Mouse (Mus musculus) mouse trophoblast stem cell (cell line): ENCODE results near the gene Slc4a3.

ENCODE experiments used
- in situ Hi-C, 2 experiments: fragments of 300-500 bp; cut with MseI, MboI; formaldehyde crosslinking; loops; 2 replicates in 1 of 2; 3 replicates in 1 of 2; pipeline ENCODE4 v1.15.1; 2025

Gene Slc4a3

DNA sequence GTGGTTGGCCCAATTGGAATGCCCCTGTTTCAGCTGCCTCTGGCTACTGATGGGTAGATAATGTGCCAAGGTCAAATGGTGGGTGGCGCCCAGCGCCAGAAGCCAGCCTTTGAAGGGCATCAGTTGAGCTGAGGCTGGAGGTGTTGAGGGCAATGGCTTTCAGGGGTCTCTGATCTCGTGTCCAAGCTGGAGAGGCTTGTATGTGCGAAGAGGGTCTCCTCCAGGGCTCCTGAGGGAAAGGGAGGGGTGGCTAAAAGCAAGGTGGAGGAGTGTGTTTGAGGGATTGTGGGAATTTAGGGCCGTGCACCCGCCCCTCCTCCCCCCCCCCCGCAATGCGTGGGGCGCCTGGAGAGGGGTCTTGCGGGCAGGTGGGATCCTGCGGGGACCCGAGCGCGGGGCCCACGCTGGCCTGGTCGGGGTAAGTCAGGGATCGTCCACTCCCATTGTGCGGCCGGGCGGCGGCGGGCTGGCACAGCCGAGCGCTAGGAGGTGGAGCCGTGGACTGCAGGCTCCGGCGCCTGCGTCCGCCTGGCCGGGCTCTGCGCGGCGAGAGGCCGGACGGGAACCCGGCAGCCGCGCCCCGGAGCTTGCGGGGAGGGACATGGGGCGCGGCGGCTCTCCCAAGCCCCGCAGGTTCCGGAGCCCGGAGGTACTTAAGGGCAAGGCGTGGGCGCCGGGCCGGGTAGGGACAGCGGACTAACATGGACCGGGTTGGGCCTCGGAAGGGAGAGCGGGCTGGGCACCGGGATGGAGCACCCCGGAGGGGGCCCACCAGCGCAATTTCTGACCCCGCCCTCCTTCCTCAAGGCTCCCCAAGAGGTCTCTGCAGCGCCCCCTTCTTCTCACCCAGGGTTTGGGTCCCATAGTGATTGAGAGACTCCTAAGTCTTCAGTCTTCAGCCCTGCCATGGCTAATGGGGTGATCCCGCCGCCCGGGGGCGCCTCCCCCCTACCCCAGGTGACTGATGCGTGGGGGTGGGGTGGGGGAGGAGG, at the start of gene Slc4a3:
TSS of gene Slc4a3 (plus strand) at position 302 of the 992 bp plus-strand sequence.
- in situ Hi-C loops, result no loop called here

DNA sequence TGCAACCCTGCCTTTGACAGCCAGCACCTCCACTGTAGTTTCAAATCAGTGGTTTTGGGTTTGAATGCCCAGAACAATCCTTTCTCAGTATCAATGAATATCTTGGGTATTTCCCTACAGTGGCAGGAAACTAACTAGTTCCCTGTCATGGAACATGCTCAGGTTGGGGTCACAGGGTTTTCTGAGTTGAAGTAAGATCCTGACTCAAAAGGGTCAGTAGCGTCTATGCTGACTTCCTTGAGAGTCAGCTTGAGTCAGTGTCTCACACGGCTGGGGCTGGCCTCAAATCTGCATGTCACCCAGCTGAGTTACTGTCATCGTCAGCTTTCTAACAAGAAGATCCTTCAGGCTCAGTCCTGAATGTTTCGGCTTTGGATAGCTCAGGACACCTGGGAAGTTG, 47.2 kb upstream of the Slc4a3 start:
- in situ Hi-C loops, result loop anchor here in 1 of 2 experiments (10.0 kb wide), 1 partner anchor 56 kb away; no protein-coding TSS in a partner anchor

DNA sequence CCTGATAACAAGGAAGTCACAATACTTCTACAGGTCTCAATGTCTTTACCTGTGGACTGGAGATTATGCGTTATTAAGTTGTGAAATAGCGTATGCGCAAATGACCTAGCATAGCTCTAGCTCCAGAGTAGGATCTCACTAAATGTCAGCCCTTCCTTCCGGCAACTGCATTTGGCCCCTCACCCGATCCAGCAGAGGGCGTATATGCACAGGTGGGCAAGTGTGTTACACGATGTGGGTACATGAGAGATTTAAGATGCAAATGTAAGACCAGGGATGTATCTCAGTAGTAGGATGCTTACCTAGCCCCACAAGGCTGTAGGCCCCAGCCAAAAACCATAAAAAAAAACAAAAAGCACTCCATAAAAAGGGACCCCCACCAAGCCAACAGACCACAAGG, 46.6 kb upstream of the Slc4a3 start:
- in situ Hi-C loops, result loop anchor here in 1 of 2 experiments (10.0 kb wide), 1 partner anchor 55 kb away; no protein-coding TSS in a partner anchor

DNA sequence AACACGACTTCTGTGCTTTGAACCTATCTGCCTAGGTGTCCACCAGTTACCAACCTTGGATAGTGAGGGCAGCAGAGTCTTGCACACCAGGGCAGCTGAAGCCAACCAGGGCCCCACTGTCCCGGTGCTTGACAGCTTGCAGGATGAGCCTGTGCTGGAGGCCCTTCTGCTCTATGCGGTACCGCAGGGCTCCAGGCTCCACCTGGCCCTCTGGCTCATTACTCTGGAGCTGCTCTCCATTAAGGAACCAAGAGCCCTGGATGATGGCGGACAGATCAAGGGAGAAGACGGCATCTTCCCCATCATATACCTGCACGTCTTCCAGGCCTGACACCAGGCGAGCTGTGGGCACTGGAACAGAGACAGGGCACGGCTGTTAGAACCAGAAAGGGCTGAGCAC, 44.2 kb upstream of the Slc4a3 start:
- in situ Hi-C loops, result no loop called here

DNA sequence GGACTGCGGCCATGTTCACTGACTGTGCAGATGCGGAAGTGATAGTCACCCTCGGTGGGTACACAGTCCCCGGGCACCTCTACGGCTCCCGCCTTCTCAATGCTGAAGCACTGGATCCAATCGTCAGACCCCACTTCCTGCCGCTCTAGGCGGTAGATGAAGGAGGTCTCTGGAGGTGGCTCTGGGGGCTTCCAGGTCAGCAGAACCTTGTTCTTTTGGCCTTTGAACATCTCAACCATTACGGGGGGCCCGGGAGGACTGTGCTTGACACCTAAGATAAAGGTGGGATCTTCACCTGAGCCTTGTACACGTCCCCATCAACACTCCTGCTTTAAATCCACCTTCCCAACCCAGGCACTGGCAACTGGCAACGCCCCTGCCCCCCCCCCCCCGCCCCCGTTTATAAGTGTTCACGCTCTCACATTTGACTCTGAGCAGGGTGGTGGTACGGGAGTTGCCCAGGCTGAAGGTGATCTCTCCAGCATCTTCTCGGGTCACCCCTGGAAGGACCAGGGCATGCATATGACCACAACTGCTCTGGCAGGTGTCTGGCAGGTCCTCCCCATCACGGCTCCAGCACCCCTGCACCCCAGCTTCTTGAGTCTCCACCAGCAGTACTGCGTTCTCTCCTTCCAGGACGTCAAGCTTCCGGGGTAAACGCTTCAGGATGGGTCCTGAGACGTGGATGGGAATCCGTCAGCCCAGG, 43.0 kb upstream of the Slc4a3 start:
- in situ Hi-C loops, result no loop called here

DNA sequence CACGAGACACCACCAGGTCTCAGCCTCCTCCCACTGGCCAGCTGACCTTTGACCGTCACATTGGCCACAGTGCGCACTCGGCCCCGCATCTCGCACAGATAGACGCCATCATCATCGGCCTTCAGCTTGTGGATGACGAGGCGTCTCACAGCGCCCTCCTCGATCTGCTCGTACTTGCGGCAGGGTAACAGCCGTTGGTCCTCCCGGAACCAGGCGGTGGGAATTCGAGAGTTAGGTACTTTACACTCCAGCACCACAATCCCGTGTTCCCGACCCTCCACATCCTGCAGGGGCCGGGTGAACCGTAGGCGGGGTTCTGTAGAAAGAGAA, 42.5 kb upstream of the Slc4a3 start:
- in situ Hi-C loops, result no loop called here

DNA sequence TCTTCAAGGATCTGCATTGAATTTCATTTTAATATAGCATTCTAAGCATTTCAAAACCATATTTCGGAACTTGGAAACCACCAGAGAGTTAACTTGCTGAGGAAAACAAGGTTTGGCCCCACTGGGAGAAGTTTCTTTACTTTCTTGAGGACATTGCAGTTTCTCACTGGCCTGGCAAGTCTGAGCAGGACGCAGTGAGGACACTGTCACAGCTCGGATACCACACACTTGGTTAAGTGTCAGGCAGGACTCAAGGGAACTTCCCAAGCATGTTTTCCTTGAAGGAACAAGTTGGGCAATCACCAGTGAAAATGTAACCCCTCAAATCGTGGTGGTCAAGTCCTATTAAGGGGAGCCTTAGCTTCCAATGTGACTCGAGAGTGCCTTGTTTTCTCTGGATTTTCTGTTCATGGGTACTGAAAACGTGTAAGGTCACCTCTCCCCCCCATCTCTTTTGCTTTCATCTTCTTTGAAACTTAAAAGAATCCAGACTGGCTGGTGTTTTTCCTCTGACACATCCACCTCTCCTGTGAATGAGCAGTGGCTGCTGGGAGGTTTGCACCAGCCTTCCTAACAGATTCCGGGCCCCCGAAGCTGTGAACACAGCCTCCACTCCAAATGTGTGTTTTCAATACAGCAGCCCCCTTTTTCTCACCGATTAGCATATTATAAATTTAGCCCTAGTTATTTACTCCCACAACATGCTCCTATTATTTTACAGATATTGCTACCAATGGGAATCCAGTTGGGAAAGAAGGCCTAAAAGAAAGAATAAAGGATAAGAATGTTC, 41.6 kb upstream of the Slc4a3 start:
- in situ Hi-C loops, result no loop called here

DNA sequence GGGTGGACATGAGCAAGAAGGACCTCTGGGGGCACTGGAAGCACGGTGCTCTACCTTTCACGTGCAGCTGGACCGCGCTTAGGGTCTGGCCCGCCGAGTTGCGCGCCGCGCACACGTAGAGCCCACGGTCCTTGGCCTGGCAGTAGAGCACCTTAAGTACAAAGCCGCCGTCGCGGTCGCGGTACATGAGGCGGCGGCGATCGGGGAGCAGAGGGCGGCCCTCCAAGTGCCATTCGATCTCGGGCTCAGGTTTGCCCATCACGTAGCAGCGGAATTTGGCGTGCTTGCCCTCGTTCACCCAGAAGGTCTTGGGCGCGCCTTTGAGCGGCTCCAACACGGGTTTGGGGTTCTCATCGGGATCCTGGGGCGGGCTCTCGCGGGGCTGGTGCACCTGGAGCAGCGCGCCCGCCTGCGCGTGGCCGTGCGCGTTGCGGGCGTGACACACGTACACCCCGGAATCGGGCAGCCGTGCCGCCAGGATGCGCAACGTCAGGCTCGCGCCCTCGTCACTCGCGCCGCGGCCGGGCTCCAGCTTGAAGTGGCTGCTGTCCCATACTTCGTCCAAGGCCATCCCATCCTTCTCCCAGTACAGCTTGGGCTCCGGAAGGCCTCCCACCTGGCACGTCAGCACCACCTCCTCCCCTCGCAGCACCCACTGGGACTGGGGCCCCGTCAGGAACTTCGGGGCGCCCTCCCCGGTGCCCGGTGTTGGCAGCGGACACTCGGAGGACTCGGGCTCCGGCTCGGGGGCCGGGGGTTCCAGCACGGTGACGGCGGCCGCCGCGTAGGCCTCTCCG, 40.7 kb upstream of the Slc4a3 start:
- in situ Hi-C loops, result no loop called here

DNA sequence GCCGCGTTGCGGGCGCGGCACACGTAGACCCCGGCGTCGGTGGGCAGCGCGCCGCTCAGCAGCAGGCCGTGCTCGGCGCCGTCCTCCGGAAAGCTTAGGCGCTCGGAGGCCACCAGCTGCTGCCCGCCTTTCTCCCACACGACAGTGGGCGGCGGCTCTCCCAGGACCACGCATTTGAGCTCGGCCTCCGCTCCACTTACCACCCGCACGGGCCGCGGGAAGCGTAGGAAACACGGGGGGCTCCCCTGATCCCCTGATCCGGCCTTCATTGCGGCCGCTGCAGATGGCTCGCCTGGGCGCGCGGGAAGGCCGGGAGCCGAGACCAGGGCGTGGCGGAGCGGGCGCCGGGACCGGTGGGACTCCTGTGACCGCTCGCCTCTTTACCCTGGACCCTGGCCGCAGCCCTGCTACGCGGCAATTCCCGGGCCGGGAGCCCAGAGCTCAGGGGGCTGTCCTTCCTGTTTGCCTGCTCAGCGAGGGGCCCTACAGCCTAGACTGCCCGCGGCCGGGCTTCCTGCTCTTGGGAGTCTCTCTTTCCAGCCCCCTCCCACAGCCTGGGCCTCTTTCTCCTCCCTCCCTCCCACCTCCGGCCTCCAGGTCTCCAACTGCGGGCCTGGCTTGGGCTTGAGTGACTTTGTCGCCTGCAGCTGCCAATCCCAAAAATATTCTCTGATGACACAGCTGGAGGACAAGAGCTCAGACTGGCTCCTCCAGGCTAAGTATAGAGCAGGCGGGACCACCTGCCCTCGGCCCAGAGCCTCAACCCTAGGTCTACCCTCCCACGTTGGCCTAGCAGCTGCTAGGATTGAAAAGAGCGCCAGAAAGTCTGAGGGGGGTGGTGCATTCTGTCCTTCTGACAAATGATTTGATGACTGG, 39.9 kb upstream of the Slc4a3 start, which contains the start of gene Obsl1:
TSS of gene Obsl1 (minus strand) at position 497 of the 876 bp plus-strand sequence.
- in situ Hi-C loops, result no loop called here

DNA sequence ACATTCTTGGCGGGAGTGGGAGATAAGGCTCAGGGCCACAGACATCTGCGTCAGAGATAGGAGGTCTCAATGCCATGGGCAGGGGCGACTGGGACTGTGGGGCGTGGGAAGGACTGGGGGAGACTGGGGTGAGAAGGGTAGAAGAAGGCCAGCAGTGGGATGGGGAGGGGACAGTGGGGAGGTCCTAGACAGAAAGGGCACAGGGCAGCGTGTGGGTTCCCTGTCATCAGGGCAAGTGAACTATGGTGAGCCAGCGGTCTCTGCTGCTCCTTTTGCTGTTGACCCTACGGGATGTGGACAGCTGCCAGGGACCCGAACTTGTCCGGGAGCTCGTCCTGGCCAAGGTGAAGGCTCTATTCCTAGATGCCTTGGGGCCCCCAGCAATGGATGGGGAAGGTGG, 39.1 kb upstream of the Slc4a3 start, which contains the start of gene Inha:
TSS of gene Inha (plus strand) at position 72 of the 400 bp plus-strand sequence.
- in situ Hi-C loops, result no loop called here

DNA sequence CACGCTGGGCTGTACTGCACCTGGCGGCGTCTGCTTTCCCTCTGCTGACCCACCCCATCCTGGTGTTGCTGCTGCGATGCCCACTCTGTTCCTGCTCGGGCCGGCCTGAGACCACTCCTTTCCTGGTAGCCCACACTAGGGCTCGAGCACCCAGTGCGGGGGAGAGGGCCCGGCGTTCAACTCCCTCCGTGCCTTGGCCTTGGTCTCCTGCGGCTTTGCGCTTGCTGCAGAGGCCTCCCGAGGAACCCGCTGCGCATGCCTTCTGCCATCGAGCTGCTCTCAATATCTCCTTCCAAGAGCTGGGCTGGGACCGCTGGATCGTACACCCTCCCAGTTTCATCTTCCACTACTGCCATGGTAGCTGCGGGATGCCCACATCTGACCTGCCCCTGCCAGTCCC, 36.5 kb upstream of the Slc4a3 start:
- in situ Hi-C loops, result no loop called here

DNA sequence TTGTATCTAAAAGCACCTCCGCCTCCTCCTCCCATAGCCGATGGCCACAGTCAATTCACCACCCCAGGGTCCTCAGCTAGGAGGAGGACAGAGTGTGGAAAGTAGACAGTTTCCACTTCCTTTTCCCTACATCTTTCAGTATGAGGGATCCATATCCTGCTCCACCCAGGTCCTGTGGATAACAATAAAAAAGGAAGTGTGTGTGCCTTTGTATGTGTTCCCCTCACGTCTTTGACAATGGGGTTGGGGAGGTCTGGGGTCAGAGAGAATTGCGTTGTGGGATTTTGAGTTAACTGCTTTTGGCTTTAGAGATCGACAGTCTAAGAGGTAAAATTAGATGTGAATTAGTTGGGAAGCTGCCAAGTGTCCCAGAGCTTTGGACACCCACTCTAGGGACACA, 35.9 kb upstream of the Slc4a3 start:
- in situ Hi-C loops, result no loop called here

DNA sequence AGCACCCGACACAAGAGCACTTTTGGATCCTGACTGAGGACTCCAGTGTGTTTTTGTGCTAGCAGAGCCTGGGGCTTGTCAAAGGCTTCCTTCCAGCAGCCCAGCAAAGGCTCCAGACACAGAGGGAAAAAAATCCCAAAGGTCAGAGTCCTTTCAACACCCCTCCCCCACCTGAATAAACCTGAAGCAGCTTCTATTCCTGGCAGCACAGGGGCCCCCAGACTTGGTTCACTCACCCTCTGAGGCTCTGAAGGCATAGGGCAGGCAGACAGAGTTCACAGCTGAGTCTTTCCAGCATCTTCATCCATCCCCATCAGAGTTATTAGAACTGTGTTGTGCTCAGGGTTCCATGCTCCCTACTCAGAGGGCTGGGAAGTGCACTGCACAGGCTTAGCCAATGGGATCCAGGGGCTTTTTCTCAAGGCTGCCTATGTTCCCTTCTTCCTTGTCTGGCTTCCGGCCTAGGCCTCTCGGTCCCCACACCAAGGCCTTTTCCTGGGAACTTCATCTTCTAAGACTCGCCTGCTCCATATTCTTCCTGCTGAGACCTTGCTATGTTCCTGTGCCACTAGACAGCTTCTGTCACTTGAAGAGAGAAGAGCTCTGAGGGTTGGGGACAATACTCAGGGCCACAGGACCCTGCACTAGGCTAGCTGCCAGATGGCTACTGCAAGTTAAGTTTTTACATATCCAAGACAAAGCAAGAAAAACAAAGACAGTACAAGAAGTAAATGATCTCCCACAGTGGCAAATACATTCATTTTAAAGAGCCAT, 34.4 kb upstream of the Slc4a3 start:
- in situ Hi-C loops, result no loop called here

DNA sequence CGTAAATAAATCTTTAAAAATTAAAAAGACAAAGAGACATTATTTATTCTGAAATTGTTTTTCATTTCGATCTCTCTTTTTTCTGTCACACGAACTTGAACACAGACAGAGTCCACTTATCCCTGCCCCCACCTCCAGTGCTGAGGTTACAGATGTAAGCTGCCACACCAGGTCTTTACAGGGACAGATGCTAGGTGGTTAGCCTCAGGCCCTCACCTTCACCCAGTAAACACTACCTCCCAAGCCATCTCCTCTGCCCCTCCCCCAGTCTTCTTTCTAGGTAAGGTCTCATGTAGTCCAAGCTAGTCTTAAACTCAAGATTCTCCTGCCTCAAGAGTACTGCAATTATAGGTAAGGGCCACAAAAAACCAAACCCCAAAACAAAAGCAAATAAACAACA, 33.5 kb upstream of the Slc4a3 start:
- in situ Hi-C loops, result no loop called here

DNA sequence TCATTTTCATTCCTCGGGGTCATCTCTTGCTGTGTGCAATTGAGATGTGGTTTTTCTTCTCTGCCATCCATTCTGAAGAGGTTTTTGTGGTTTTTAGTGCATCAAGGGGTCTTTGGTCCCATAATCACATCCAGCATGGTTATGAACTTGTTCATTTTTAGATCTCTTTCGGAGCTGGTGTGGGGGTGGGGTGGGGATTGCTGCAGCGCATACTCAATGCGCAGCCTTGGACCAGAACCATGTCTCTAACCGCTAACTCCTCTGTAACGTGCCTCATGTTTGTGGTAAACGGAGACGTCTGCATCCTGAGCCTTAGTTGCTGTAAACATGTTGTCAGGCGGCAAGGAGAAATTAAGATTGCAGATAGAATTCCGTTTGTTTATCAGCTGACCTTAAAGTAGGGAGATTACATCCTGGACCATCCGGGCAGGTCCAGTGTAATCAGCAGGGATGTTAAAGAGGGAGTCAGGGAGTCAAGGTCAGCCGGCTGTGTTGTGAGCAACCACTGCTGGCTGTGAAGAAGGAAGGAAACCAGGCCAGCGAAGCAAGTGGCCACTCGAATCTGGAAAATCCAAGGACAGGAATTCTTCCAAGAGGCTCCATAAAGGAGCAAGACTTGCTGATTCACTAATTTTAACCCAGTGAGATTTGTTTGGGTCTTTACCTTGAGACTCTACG, 29.2 kb upstream of the Slc4a3 start:
- in situ Hi-C loops, result no loop called here

DNA sequence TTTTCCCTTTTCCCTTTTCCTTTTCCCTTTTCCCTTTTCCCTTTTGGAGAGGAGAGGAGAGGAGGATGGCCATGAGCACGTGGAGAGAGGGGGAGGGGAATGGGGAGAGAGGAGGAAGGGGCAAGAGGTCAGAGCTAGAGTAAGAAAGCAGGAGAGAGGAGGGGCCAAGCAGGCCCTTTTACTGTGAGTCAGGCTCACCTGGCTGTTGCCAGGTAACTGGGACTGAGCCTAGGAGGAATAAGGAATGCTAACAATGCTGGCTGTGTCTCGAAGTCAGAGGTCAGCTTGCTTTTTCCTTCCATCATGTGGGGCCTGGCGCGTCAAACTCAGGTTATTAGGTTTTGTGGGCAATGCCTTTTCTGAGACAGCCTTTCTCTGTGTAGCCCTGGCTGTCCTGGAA, 28.1 kb upstream of the Slc4a3 start:
- in situ Hi-C loops, result no loop called here

DNA sequence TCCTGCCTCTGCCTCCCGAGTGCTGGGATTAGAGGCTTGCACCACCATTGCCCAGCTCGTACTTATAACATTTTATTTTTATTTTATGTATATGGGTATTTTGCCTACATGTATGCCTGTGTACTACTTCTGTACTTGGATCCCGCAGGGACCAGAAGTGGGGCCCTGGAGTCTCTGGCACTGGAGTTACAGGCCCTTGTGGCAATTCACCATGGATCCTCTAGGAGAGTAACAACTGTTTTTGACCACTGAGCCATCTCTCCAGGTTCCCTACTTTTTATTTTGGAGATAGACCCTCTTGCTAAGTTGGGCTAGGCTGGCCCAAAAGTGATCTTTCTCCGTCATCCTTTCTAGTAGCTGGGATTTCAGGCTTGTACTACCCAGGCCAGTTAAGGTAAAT, 27.6 kb upstream of the Slc4a3 start:
- in situ Hi-C loops, result no loop called here

DNA sequence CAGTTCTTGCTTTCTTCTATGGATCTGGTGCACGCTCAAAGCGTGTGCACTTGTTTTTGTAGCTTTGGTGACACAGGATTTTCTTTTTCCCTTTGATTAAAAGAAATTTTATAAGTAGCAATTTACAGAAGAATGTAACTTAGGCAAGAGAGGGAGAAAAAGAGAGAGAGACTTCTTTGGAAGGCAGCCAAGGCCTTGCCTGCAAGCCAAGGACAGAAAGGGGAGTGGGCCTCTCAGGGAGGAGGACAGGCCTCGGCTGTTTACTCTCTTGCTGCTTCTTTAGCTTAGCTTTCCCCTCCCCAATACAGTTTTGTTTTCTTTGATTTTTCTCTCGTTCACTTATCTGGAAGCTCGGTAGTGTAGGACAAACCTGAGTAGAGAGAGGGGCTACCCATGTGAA, 26.5 kb upstream of the Slc4a3 start:
- in situ Hi-C loops, result no loop called here
